29 mouse cellular contexts compared by ENCODE assay signal in genomic region chr4:119245961-119246360, GRCm38 (mm10). TPM values are rescaled to one million over a fixed set of nuclear protein-coding genes. Genes with fewer than 3 reads are reported as not detected.
DNase-seq lines count a peak whose midpoint lies in the region; ATAC-seq and TF ChIP-seq lines count a peak whose summit lies in the region.
"Had no signal": no experiment of that assay in that cellular context is flagged by ENCODE, and none has a peak within 500 bp of the region (broad histone marks: within the 10 kb centered on the region; RNA-seq: fewer than 3 reads in every experiment).

No protein-coding gene starts in this region.

- no peaks in the 10 kb centered on the region for H3K27me3 ChIP-seq in E14TG2a.4 (ENCODE audit: insufficient read depth, low read length)
- H3K27me3 ChIP-seq: heart, embryonic 12.5 days; hindbrain, embryonic 12.5 days; intestine, embryonic 15.5 days; midbrain, embryonic 12.5 days; neural tube, embryonic 12.5 days had no signal

- intact Hi-C loops in left cerebral cortex, adult 2 months (cut with DNase I), result loop anchor here (2.0 to 10.0 kb wide), 5 partner anchors 47 to 879 kb away; partner anchors contain the start of gene Ccdc30

- peaks cover 65% of the 10 kb centered on the region for H3K4me1 ChIP-seq in E14TG2a.4 (replicated peaks; ENCODE audit: low read depth, low read length)

- TF ChIP-seq CTCF in left cerebral cortex, adult 2 months (IDR thresholded peaks at IDR 0.05), result no peak
- TF ChIP-seq CTCF in E14TG2a.4 (conservative IDR thresholded peaks at IDR 0.05; ENCODE audit: low read length), result no peak
- TF ChIP-seq CTCF in brain, embryonic 14.5 days (IDR thresholded peaks at IDR 0.05; ENCODE audit: borderline replicate concordance, extremely low read depth, insufficient read depth, insufficient read length), result no peak

- no peak overlapping the region for H3K27ac ChIP-seq in left cerebral cortex, adult 2 months
- H3K27ac ChIP-seq: hindbrain, embryonic 12.5 days; hindbrain, postnatal 0 days; intestine, embryonic 15.5 days; liver, embryonic 14.5 days; midbrain, embryonic 12.5 days; neural tube, embryonic 12.5 days had no signal

- peak; percentile 1; the same call in 1 of the 2 replicates for ATAC-seq in frontal cortex, adult (ENCODE audit: low TSS enrichment)
- ATAC-seq: CD4-positive, CD25-positive, alpha-beta regulatory T cell, adult 4 months; intestine, embryonic 15.5 days had no signal

- no peak for DNase-seq in frontal cortex, postnatal 14 days (ENCODE audit: low spot score in 2 of 2)
- DNase-seq in left cerebral cortex, adult 18-20 months (ENCODE audit: low spot score in 2 of 2), result peak; percentile 25 to 49
- no peak for DNase-seq in left cerebral cortex, adult 2 months (ENCODE audit: extremely low spot score in 1 of 2, low spot score in 2 of 2)
- DNase-seq in brain, embryonic 14.5 days (ENCODE audit: low read depth), result peak; percentile 17
- no peak for DNase-seq in thymus, postnatal 14 days
- DNase-seq: layer of hippocampus, postnatal 36 days; liver; thymus, adult 18-20 months had no signal

- H3K4me3 ChIP-seq in left cerebral cortex, adult 2 months, result no peak overlapping the region
- peak overlapping the region; percentile 43 for H3K4me3 ChIP-seq in E14TG2a.4 (replicated peaks; ENCODE audit: low read length)
- H3K4me3 ChIP-seq: heart, embryonic 12.5 days; hindbrain, embryonic 12.5 days; intestine, embryonic 15.5 days; midbrain, embryonic 12.5 days; myocyte; neural tube, embryonic 12.5 days had no signal

- TF ChIP-seq POLR2A in brain, embryonic 14.5 days (IDR thresholded peaks at IDR 0.05; ENCODE audit: borderline replicate concordance, extremely low read depth, insufficient read depth, insufficient read length, poor library complexity, severe bottlenecking), result no peak

- no peaks in the 10 kb centered on the region for H3K9me3 ChIP-seq in E14TG2a.4 (ENCODE audit: low read length)
- H3K9me3 ChIP-seq: heart, embryonic 12.5 days; hindbrain, embryonic 12.5 days; intestine, embryonic 15.5 days; midbrain, embryonic 12.5 days; neural tube, embryonic 12.5 days had no signal

- H3K36me3 ChIP-seq in E14TG2a.4 (ENCODE audit: insufficient read depth, low read length), result peaks cover 67% of the 10 kb centered on the region

RNA-seq across cellular contexts. Expression of gene Cldn19, which starts 9.3 kb away (rescaled TPM):
- total RNA-seq in left cerebral cortex, adult 18-20 months (2021), result under 1 TPM in 1 of 2 experiments, not detected in 1; 0.44 TPM
- total RNA-seq in left cerebral cortex, adult 2 months (2021), result under 1 TPM; 0.18 to 0.30 TPM
- 0.87 and 2.2 TPM in 2 replicates for polyA plus RNA-seq in brain, embryonic 14.5 days (2012; rRNA removed)
- total RNA-seq: heart, adult 18-20 months; heart, postnatal 36 days; megakaryocyte progenitor cell, adult 5-6 weeks had no signal
- polyA plus RNA-seq: CD4-positive, CD25-positive, alpha-beta regulatory T cell, adult 4 months; embryonic facial prominence, embryonic 11.5 days; heart, embryonic 12.5 days; large intestine, adult 2 months; liver, embryonic 14.5 days; small intestine, adult 2 months; stomach, embryonic 14.5 days had no signal

RNA-seq across cellular contexts. Expression of gene P3h1, which starts 13.2 kb away (rescaled TPM):
- 1 to 10 TPM; 7.6 to 7.8 TPM for total RNA-seq in left cerebral cortex, adult 18-20 months (2021)
- 1 to 10 TPM; 8.0 to 8.9 TPM for total RNA-seq in left cerebral cortex, adult 2 months (2021)
- polyA plus RNA-seq in brain, embryonic 14.5 days (2012; rRNA removed), result 23.2 and 24.4 TPM in 2 replicates

RNA-seq across cellular contexts. Expression of gene AU022252, which starts 13.4 kb away (rescaled TPM):
- total RNA-seq in left cerebral cortex, adult 18-20 months (2021), result 10 to 100 TPM; 25.2 to 29.5 TPM
- total RNA-seq in left cerebral cortex, adult 2 months (2021), result 10 to 100 TPM; 28.5 to 30.4 TPM
- polyA plus RNA-seq in brain, embryonic 14.5 days (2012; rRNA removed), result 13.5 and 18.2 TPM in 2 replicates

RNA-seq across cellular contexts. Expression of gene Tmem269, which starts 27.9 kb away (rescaled TPM):
- under 1 TPM; 0.30 to 0.49 TPM for total RNA-seq in left cerebral cortex, adult 18-20 months (2021)
- under 1 TPM; 0.44 to 0.57 TPM for total RNA-seq in left cerebral cortex, adult 2 months (2021)
- polyA plus RNA-seq in brain, embryonic 14.5 days (2012; rRNA removed), result 0.66 and 0.79 TPM in 2 replicates
- total RNA-seq: adrenal gland, adult 18-20 months; adrenal gland, postnatal 25 days; heart, adult 18-20 months; heart, postnatal 36 days; megakaryocyte progenitor cell, adult 5-6 weeks had no signal
- polyA plus RNA-seq: CD4-positive, CD25-positive, alpha-beta regulatory T cell, adult 4 months; embryonic facial prominence, embryonic 11.5 days; heart, embryonic 12.5 days; intestine, embryonic 15.5 days; limb, embryonic 11.5 days; liver, embryonic 14.5 days; stomach, embryonic 14.5 days had no signal

RNA-seq across cellular contexts. Expression of gene Ybx1, which starts 48.4 kb away (rescaled TPM):
- 100 to 1,000 TPM; 178 to 187 TPM for total RNA-seq in left cerebral cortex, adult 18-20 months (2021)
- total RNA-seq in left cerebral cortex, adult 2 months (2021), result 100 to 1,000 TPM; 191 to 223 TPM
- polyA plus RNA-seq in brain, embryonic 14.5 days (2012; rRNA removed), result 613 and 886 TPM in 2 replicates

Comparison
In these comparisons a context has a peak if more than half of its experiments do, and no peak if none do; other contexts are left out.
1. DNase-seq: peak in left cerebral cortex, adult 18-20 months (2 of 2) and brain, embryonic 14.5 days (single experiment); none in frontal cortex, postnatal 14 days (0 of 2), left cerebral cortex, adult 2 months (0 of 2) and thymus, postnatal 14 days (single experiment).